Mouse (Mus musculus) forebrain, postnatal 0 days (tissue): ENCODE results near the gene Zan. TPM values are rescaled to one million over a fixed set of nuclear protein-coding genes. Genes with fewer than 3 reads are reported as not detected.

Experiments used
- ATAC-seq: fragments of 200-750 bp; cut with Nextera tagmentation; 2 replicates; pipeline ENCODE4 v1.8.0; 2017; ENCODE audit warnings: mild to moderate bottlenecking, moderate library complexity
- DNase-seq: peaks from one replicate; pipeline ENCODE4 v3.0.0-alpha.2; 2015
- H3K27ac ChIP-seq: fragments of 300-500 bp; sonication (generic); 2 replicates; pipeline ENCODE4 v1.5.1; 2014; ENCODE audit warnings: low read depth, mild to moderate bottlenecking, antibody characterized with exemption, low read length, moderate library complexity, mixed read lengths
- H3K27me3 ChIP-seq: fragments of 300-500 bp; sonication (generic); 2 replicates; pipeline ENCODE4 v1.6.1; 2014; ENCODE audit warnings: mild to moderate bottlenecking, low read length, mixed read lengths; ENCODE audit not compliant: insufficient read depth
- H3K36me3 ChIP-seq: fragments of 300-500 bp; sonication (generic); 2 replicates; pipeline ENCODE4 v1.6.1; 2014; ENCODE audit warnings: mild to moderate bottlenecking, moderate library complexity; ENCODE audit not compliant: insufficient read depth
- H3K4me1 ChIP-seq: fragments of 300-500 bp; sonication (generic); 2 replicates; pipeline ENCODE4 v1.6.1; 2014; ENCODE audit warnings: antibody characterized with exemption; ENCODE audit not compliant: insufficient read depth
- H3K4me2 ChIP-seq: fragments of 300-500 bp; sonication (generic); 2 replicates; pipeline ENCODE4 v1.6.1; 2014; ENCODE audit warnings: low read depth, mild to moderate bottlenecking, moderate library complexity
- H3K4me3 ChIP-seq: fragments of 300-500 bp; sonication (generic); 2 replicates; pipeline ENCODE4 v1.5.1; 2014; ENCODE audit warnings: low read depth, low read length, mixed read lengths
- H3K9ac ChIP-seq: fragments of 300-500 bp; sonication (generic); 2 replicates; pipeline ENCODE4 v1.6.1; 2014; ENCODE audit warnings: mild to moderate bottlenecking
- H3K9me3 ChIP-seq: fragments of 300-500 bp; sonication (generic); 2 replicates; pipeline ENCODE4 v1.6.1; 2016; ENCODE audit warnings: low read length
- CTCF ChIP-seq: sonication (generic); IDR thresholded peaks from 2 replicates; pipeline ENCODE4 v1.5.1; 2016; ENCODE audit warnings: antibody characterized with exemption, control low read depth, low read depth
- WGBS: fragments of 180-500 bp; shearing (Covaris S2); extraction: QIAGEN DNeasy Blood & Tissue Kit; methylation state at CpG from one replicate; pipeline ENCODE4 v1.1.7; 2014; 5-methylcytosine and 5-hydroxymethylcytosine counted together
- polyA plus RNA-seq: library from polyadenylated mRNA; unstranded; fragments of >200 nt; fragmentation: Nextera tagmentation; extraction: Ambion mirVana; gene quantifications from 2 replicates; pipeline ENCODE4 v1.2.1, GENCODE M21; 2015
- total RNA-seq: library from RNA; depleted of rRNA; stranded (reverse); fragments of >200 nt; gene quantifications from 2 replicates; pipeline ENCODE4 v1.2.3, GENCODE M21; 2014

The Zan gene
- total and polyA plus RNA-seq, 2 experiments from 2014 or later: 0.08 to 0.62 TPM

DNA sequence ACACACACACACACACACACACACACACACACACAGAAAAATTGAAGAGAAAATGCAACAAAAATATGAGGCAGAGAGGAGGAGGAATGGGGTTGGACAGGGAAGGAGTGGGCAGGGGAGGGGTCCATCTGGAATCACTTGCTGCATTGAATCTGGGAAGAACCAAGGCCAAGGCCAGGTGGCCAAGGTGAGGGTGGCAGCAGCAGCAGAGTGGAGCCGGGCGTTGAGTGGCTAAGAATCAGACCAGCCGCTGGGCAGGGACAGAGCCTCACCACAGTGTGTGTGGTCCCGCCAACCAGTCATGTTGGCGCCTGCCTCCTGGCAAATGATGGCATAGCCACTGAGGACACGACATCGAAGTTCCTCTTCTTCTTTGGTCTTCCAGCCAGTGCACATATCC lies 93.4 kb downstream of the Zan start:
- no peak overlapping the region for H3K4me3 ChIP-seq
- no peaks in the 10 kb centered on the region for H3K4me1 ChIP-seq
- H3K27me3 ChIP-seq: no peaks in the 10 kb centered on the region
- no peak for TF ChIP-seq CTCF
- H3K9ac ChIP-seq: no peak overlapping the region
- H3K27ac ChIP-seq: no peak overlapping the region
- no peak overlapping the region for H3K4me2 ChIP-seq
- no peaks in the 10 kb centered on the region for H3K36me3 ChIP-seq
- ATAC-seq: no peak
- WGBS: 77% methylated on average over 7 of the region's 7 CpGs
- H3K9me3 ChIP-seq: no peaks in the 10 kb centered on the region
- DNase-seq: no peak

DNA sequence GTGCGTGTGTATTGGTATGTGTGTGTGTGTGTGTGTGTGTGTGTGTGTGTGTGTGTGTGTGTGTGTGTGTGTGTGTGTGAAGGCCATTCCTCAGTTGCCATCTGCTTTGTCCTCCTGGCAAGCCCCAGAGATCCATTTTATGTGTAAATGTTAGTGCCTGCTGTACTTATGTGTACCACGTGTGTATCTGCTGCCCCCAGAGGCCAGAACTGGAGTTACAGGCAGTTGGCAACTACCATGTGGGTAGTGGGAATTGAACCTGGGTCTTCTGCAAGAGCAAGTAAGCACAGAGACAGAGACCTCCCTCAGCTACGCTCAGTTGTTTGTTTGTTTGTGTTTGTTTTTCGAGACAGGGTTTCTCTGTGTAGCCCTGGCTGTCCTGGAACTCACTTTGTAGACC lies 95.7 kb downstream of the Zan start:
- Histone ChIP-seq H3K9me3 (no peaks in the 10 kb centered on the region), H3K4me1 (no peaks in the 10 kb centered on the region), H3K27me3 (no peaks in the 10 kb centered on the region), H3K4me2 (no peak overlapping the region), H3K36me3 (no peaks in the 10 kb centered on the region), H3K4me3 (no peak overlapping the region), H3K27ac (no peak overlapping the region), H3K9ac (no peak overlapping the region)
- TF ChIP-seq CTCF: peak; percentile 71
- peak; percentile 53 for DNase-seq
- ATAC-seq: no peak
- 51% methylated on average over 4 of the region's 4 CpGs for WGBS

- Histone ChIP-seq H3K36me3 (0 out of 2 replicates have a peak, but pooled peaks cover 2% of the 10 kb centered on the region), H3K27me3 (no peaks in the 10 kb centered on the region), H3K9ac (no peak overlapping the region), H3K4me2 (no peak overlapping the region), H3K27ac (no peak overlapping the region), H3K4me3 (no peak overlapping the region), H3K9me3 (no peaks in the 10 kb centered on the region), H3K4me1 (no peaks in the 10 kb centered on the region)
- no peak for TF ChIP-seq CTCF
- 33% methylated on average over 11 of the region's 15 CpGs for WGBS
- ATAC-seq (no peak), DNase-seq (no peak)
Observed at GRCm38 (mm10) chr5:137377603-137378002, 99.3 kb downstream of the Zan start.

- Histone ChIP-seq H3K36me3 (0 out of 2 replicates have a peak, but pooled peaks cover 6% of the 10 kb centered on the region), H3K4me1 (no peaks in the 10 kb centered on the region), H3K9me3 (no peaks in the 10 kb centered on the region), H3K27me3 (no peaks in the 10 kb centered on the region), H3K27ac (no peak overlapping the region), H3K9ac (no peak overlapping the region), H3K4me3 (no peak overlapping the region), H3K4me2 (no peak overlapping the region)
- DNase-seq (no peak), ATAC-seq (no peak)
- no peak for TF ChIP-seq CTCF
- WGBS: 41% methylated on average over 10 of the region's 11 CpGs
Observed at GRCm38 (mm10) chr5:137377176-137377575, 99.7 kb downstream of the Zan start.

DNA sequence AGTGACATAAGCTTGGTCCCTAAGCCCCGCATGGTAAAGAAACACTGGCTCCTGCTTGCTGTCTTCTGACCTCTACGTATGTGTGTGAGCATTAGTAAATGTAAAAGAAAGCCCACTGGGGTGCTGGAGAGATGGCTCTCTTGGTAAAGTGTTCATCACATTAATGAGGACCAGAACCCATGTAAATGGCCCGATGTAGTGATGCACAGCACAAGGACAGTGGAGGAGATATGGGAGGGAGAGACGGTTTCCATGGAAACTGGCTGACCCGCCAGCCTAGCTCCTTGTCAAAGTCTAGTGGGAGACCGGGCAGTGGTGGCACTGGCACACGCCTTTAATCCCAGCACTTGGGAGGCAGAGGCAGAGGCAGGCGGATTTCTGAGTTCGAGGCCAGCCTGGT lies 100.1 kb downstream of the Zan start:
- Histone ChIP-seq H3K4me1 (no peaks in the 10 kb centered on the region), H3K36me3 (0 out of 2 replicates have a peak, but pooled peaks cover 10% of the 10 kb centered on the region), H3K9ac (no peak overlapping the region), H3K9me3 (no peaks in the 10 kb centered on the region), H3K27me3 (no peaks in the 10 kb centered on the region), H3K4me2 (no peak overlapping the region), H3K4me3 (no peak overlapping the region), H3K27ac (no peak overlapping the region)
- peak; percentile 18 for DNase-seq
- WGBS: 53% methylated on average over 9 of the region's 9 CpGs
- no peak for TF ChIP-seq CTCF
- ATAC-seq: no peak

- peak; percentile 8 for DNase-seq
- WGBS: 44% methylated on average over 7 of the region's 7 CpGs
- no peak overlapping the region for H3K27ac ChIP-seq
Observed at GRCm38 (mm10) chr5:137376198-137376597, 100.7 kb downstream of the Zan start.

GRCm38 (mm10) chr5:137375627-137376026 lies 101.2 kb downstream of the Zan start:
- ATAC-seq (no peak), DNase-seq (no peak)
- H3K27ac ChIP-seq: no peak overlapping the region

More at GRCm38 (mm10) chr5:137376198-137376597, 100.7 kb downstream of the Zan start:
- H3K4me3 ChIP-seq: no peak overlapping the region
- ATAC-seq: no peak
- H3K9me3 ChIP-seq: no peaks in the 10 kb centered on the region
- peak; percentile 29; the same call in 1 of the 2 replicates for TF ChIP-seq CTCF
- H3K9ac ChIP-seq: no peak overlapping the region
- 0 out of 2 replicates have a peak, but pooled peaks cover 10% of the 10 kb centered on the region for H3K36me3 ChIP-seq
- no peak overlapping the region for H3K4me2 ChIP-seq
- no peaks in the 10 kb centered on the region for H3K27me3 ChIP-seq
- no peaks in the 10 kb centered on the region for H3K4me1 ChIP-seq

More at GRCm38 (mm10) chr5:137375627-137376026, 101.2 kb downstream of the Zan start:
- Histone ChIP-seq H3K4me3 (no peak overlapping the region), H3K9ac (no peak overlapping the region), H3K4me1 (no peaks in the 10 kb centered on the region), H3K36me3 (0 out of 2 replicates have a peak, but pooled peaks cover 11% of the 10 kb centered on the region), H3K9me3 (no peaks in the 10 kb centered on the region), H3K27me3 (no peaks in the 10 kb centered on the region), H3K4me2 (no peak overlapping the region)
- WGBS: 46% methylated on average over 2 of the region's 2 CpGs
- TF ChIP-seq CTCF: no peak
